Mouse (Mus musculus) embryo, embryonic 9.5 days (tissue): ENCODE data around the gene Fam219a.

Experiments
- DNase-seq: peaks from one replicate; pipeline ENCODE4 v3.0.0-alpha.2; 2017; ENCODE audit errors: extremely low spot score

Fam219a gene

GRCm38 (mm10) chr4:41477648-41478160 lies 91.6 kb downstream of the Fam219a start:
- DNase-seq = no peak

- DNase-seq = no peak
Measured at GRCm38 (mm10) chr4:41471384-41471689, 98.0 kb downstream of the Fam219a start.

- DNase-seq = no peak
Measured at GRCm38 (mm10) chr4:41470684-41471383, 98.5 kb downstream of the Fam219a start.

- no peak for DNase-seq
Measured at GRCm38 (mm10) chr4:41470051-41470683, 99.2 kb downstream of the Fam219a start.

- DNase-seq = no peak
Measured at GRCm38 (mm10) chr4:41469199-41469598, 100.1 kb downstream of the Fam219a start.

- DNase-seq = peak; percentile 56
Measured at GRCm38 (mm10) chr4:41468396-41469080, 100.8 kb downstream of the Fam219a start.
